Mouse (Mus musculus) spleen, postnatal 10 days (tissue): Measurements from ENCODE around the gene Slc16a14.

Experiments used
- DNase-seq, 2 experiments: peaks; one replicate each; pipeline ENCODE4 v3.0.0; 2021 to 2022; ENCODE audit warnings: low spot score in 2 of 2

The Slc16a14 gene

GRCm38 (mm10) chr1:84912571-84912970 lies 22.4 kb downstream of the Slc16a14 start:
- DNase-seq, result no peak

DNA sequence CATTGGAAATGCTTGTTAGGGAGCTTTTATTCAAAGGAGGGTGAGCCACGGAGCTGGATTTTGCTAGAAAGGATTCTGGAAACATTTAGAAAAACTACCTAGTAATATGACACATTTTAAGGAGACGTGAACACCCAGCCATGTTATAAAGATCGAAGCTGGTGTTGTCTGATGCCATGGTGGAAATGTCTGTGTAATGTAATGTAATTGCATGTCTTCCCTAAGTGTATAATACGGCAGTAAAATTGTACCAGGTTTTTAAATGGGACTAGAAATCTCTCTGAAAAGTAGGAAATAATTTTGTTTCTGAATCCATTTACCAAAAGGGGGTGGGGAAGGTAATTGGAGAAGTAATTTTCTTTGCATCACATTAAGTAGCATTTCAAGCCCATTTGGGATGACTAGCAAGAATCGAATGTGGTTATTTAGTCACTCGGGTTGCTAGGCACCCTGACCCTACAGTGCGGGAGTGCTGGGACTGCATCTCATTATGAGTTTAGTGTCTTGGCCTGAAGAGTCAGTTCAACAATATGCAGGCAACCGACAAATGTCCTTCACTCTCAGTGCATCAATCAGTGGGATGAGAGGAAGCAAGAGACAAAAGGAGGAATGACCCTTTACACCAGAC lies 24.6 kb downstream of the Slc16a14 start:
- DNase-seq, result no peak

DNA sequence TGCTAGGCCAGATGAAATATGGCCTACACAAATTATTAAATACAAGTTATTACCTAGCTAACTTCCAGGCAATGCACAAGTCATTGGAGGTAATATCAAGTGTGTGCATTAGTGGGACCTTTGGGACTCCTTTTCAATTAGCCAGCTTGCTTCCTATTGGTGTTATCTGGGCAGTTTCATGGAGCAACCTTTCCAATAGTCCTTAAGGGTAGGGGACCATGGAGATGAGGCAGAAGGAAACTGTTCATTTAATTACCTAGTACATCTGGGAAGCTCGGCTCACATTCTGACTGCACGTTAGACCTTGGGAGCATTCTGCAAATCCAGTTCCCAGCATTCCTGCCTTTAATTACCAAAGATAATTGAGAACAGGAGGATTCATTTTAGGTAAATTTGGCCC lies 30.5 kb downstream of the Slc16a14 start:
- DNase-seq, result no peak

DNA sequence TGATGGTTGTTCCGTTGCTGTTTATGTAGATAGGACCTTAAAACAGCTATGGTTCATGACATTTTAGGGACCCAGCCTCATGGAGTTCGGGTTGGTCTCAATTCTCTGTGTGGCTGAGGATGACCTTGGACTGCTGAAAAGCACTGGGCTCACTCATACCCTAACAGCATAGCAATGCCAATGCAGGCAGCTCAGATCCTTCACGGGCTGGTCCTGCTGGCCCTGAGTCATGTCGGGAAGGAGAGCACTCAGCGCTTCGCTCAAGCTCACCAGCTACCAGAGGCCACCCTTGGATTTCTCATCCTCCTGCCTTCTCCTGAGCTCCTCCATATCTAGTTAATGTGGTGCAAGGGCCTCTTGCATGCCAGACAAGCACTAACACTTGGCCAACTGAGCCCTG lies 35.8 kb downstream of the Slc16a14 start:
- DNase-seq, result no peak

DNA sequence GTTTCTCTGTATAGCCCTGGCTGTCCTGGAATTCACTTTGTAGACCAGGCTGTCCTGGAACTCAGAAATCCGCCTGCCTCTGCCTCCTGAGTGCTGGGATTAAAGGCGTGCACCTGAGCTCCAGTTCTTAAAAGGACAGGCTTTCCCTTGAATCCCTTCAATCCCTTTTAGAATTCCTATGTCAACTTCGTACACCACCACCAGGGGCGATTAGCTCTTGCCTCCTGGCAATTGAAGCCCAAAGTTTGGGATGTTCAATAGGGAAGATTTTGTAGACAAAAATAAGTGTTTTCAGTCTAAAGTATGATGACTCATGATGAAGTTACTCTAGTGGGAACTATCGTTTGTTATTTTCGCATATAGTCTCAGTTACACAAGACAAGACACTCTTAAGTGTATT lies 37.6 kb downstream of the Slc16a14 start:
- DNase-seq, result no peak

- no peak for DNase-seq
These were observed 43.2 kb downstream of the Slc16a14 start for GRCm38 (mm10) chr1:84891746-84892145.

DNA sequence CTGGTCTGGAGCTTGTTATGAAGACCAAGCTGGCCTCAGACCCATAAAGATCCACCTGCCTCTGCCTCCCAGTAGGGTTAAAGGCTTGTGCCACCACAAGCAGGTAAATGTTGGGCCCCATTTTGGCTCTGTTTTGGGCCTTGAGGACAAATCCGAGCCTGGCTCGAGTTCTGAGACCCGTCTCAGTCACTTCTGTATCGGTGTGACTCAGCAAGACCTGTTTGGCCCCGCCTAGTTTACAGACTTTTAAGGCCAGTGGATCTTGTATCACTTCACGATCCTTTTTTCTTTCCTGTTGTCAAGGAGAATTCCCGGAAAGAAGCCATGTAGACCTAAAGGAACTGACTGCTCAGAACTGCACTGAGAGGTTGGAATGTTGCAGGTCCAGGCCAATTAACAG lies 44.4 kb downstream of the Slc16a14 start:
- DNase-seq, result no peak

DNA sequence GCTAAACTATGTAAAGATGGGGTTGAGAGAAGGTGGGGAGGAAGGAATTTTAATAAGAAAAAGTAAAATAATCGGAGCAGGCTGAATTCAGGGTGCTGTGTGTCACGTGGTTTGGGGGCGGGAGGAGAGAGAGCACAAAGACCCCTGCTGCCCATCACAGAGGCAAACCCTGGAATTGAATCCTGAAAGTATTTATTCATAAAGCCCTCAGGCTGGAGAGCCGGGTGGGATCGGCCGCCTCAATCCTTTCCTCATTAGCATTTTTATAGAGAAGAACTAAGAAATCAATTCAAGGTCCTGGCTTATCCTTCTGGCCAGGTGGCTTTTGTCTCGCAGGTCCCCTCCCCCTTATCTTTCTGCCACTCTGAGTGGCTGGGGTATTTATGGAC lies 44.9 kb downstream of the Slc16a14 start:
- DNase-seq, result no peak

DNA sequence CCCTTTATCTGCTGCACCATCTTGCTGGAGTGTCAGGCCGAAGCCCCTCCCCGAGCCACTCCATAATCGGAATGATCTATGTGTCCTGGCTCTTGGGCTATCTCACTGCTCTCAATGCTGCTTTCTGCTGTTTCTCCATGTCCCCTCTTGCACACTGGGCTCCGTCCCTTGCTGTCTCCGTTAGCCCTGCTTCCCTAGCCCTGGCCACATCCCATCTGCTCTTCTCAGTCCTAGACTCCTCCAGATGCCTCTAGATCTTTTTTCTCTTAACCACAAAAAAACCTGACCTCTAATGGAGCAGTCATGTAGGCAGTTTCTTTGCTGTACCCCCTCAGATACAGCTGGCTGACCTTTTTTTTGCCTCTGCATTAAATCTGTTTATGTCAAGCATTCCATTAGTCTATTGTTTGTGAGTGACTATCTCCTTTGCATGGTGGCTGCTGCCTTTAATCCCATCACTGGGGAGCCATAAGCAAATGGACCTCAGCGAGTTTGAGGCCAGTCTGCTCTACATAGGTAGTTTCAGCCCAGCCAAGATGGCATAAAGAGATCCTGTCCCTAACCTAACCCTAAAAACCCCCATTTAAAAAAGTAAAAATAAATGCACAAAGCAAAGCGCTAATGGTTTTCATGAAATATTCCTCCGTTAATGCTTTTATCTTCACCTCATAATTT lies 45.5 kb downstream of the Slc16a14 start:
- no peak for DNase-seq

- DNase-seq, result peak in 1 of 2 experiments; percentile 30
These were observed 49.0 kb downstream of the Slc16a14 start for GRCm38 (mm10) chr1:84885921-84886320.

DNA sequence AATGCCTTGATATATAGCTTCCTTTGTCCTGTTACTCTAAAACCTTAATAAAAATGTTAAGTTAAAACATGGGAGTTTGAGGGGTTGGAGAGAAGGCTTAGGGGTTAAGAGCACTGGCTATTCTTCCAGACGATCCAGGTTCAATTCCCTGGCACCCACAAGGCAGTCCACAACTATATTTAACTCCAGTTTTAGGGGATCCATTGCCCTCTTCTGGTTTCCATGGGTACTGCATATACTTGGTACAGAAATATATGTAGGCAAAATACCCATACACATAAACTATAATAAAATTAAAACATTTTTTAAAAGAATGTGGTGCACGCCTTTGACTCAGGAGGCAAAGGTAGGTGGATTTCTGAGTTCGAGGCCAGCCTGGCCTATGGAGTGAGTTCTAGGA lies 49.8 kb downstream of the Slc16a14 start:
- DNase-seq, result no peak

DNA sequence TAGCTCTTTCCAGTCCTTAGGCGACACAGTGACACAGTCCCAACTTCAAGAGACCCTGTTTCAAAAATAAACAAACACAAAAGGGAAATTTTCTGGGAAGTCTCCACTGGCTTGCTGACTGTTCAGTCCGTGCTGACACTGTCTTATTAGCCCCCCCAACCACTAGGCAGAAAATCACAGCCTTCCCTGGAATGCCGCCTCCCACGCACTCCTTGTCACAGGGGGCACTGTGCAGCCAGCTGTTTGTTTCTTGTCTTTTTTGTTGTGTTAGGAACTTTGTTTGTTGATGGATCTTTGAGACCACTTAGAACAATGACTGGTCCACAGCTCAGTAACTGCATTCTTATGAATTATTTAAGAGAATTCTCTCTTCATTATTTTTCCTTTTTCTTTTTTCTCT lies 51.0 kb downstream of the Slc16a14 start:
- DNase-seq, result no peak

DNA sequence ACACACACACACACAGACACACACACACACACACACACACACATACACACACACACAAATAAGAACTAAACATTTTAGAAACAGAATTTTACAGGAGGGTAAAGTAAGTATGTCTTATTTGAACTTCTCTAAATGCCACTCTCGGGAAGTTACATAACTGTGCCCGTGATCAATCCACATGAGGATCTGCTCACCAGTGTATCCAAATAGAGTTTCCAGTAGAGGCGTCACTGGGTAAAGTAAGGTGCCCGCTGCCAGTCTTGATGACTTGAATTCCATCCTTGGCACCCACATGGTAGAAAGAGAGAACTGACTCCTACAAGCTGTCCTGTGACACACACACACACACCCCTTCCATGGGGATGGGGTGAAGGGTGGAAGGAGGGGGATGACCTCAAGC lies 52.0 kb downstream of the Slc16a14 start:
- no peak for DNase-seq

DNA sequence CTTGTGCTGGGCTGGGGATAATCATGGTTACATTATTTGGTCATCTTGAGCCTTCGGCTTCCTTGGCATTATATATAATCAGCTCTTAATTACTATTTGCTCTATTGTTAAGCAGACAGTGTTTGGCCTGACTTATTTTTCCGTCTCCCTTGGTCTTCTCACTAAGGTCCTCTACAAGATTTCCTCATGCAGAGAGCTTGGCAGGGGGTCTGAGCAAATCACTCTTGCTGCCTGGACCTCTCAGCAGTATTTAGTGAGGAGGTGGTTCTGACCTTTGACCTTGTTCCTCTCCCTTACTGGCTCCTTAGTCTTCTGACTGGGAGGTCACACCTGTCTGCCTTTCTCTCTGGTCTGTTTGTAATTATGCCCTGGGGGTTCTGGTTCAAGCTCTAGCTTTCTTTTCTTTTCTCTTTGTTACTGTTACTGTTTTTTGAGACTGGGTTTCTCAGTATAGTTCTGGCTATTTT lies 52.8 kb downstream of the Slc16a14 start:
- no peak for DNase-seq

- DNase-seq, result no peak
These were observed 53.5 kb downstream of the Slc16a14 start for GRCm38 (mm10) chr1:84881248-84882065.

DNA sequence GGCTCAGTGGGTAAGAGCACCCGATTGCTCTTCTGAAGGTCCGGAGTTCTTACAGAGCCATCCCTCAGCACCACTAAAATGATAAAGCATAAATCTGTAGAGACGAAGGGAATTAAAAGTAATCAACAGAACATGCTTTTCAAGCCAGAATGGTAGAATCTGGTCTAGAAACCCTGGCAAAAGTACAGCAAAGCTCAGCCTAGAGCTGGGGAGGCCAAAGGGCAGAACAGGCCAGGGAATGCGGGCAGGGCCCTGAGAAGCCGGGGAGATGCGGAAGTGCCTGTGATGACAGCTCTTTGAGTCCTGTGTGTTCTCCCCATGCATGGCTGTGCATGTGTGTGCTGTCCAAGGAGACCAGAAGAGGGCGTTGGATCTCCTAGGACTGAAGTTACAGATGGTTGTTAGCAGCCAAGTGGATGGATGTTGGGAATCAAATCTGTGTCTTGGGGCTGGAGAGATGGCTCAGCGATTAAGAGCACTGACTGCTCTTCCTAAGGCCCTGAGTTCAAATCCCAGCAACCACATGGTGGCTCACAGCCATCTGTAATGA lies 55.3 kb downstream of the Slc16a14 start:
- DNase-seq, result no peak

- DNase-seq, result no peak
These were observed 57.3 kb downstream of the Slc16a14 start for GRCm38 (mm10) chr1:84877590-84877989.

- DNase-seq, result no peak
These were observed 62.0 kb downstream of the Slc16a14 start for GRCm38 (mm10) chr1:84872939-84873338.

GRCm38 (mm10) chr1:84872105-84872504 lies 62.8 kb downstream of the Slc16a14 start:
- DNase-seq, result no peak

DNA sequence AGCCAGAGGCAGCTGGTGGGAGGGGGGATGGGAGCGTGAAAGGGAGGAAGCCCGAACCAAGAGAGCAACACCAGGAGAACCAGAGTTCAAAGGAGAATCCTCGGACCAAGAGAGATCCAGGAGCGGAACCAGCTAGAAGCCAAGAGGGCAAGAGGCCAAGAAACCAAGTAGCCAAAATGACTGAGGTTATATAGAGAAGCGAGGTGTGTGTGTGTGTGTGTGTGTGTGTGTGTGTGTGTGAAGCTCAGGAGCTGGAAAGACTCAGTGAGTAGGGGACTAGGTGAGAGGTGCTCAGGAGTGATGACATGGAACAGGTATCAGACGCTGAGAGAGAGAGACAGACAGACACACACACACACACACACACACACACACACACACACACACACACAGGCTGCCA lies 63.8 kb downstream of the Slc16a14 start:
- DNase-seq, result no peak

DNA sequence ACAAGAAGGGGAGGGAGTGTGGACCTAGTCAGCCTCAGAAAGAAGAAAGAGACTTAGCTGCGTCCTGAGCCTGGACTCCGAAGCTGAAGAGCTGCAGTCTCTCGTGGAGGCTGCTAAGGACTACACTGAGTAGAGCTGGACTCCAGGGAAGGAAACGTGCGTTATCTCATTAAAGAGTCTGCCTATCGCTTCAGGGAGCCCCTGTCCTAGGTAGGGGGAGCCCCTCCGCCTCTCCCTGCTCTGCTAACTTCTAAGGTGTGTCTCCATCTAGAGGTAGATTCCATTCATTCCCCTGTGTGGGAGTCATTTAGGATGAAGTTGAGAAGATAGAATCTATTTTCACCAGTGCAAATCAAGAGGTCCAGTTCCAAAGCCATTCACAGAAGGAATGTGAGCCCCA lies 65.4 kb downstream of the Slc16a14 start:
- no peak for DNase-seq

DNA sequence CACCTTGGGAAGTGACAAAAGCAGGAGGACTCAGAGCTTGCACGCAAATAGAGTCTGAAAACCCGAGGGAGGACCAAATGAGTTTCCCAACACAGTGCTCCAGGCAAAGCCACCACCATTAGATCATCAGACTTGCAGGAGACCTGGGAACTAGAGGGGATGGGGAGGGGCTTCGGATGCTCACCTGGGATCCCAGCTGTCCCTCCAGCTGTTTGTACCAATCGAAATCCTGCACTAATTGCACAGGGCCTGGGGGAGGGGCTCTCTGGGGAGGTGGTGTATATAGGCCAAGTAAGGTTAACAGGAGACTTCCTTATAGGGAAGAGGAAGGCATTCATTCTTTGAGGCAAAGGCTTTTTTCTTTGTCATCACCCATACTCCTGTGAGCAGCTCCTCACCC lies 66.1 kb downstream of the Slc16a14 start:
- no peak for DNase-seq

DNA sequence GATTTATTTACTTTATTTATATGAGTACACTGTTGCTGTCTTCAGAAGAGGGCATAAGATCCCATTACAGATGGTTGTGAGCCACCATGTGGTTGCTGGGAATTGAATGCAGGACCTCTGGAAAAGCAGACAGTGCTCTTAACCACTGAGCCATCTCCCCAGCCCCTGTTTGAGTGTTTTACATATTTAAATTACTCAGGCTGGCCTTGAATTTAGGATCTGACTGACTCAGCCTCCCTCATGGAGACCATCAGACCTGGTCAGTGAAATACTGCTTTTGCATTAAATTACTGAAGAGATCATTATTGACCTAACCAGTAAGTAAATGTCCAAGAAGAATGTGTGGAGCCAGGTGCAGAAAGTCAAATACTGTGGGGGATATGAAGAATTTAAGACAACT lies 66.6 kb downstream of the Slc16a14 start:
- DNase-seq, result no peak
